Mouse (Mus musculus) adrenal gland, adult 18-20 months (tissue): ENCODE measurements at regions not wholly inside any gene's neighbourhood (a gene's known extent, or its start where the extent isn't known, plus 50 kb on each side); places are given as distances from the start of the nearest gene placed in this dataset.

Experiments used
- DNase-seq, 2 experiments: peaks; one replicate each; pipeline ENCODE4 v3.0.0; 2021 to 2022; ENCODE audit warnings: low spot score in 2 of 2

GRCm38 (mm10) chr13:101305695-101306413 lies 462.2 kb downstream of the Pik3r1 start:
- no peak for DNase-seq

- no peak for DNase-seq
These were observed 463.0 kb downstream of the Pik3r1 start for GRCm38 (mm10) chr13:101305063-101305462.

- no peak for DNase-seq
These were observed 466.7 kb downstream of the Pik3r1 start for GRCm38 (mm10) chr13:101301361-101301760.

GRCm38 (mm10) chr13:101289407-101289806 lies 456.2 kb upstream of the Slc30a5 start:
- DNase-seq, result no peak

GRCm38 (mm10) chr13:101287131-101287530 lies 453.9 kb upstream of the Slc30a5 start:
- no peak for DNase-seq

GRCm38 (mm10) chr13:101286029-101286917 lies 453.0 kb upstream of the Slc30a5 start:
- DNase-seq, result no peak

- DNase-seq, result no peak
These were observed 444.9 kb upstream of the Slc30a5 start for GRCm38 (mm10) chr13:101278127-101278526.

GRCm38 (mm10) chr13:101276766-101277165 lies 443.5 kb upstream of the Slc30a5 start:
- DNase-seq, result no peak

- DNase-seq, result no peak
These were observed 441.4 kb upstream of the Slc30a5 start for GRCm38 (mm10) chr13:101274470-101275141.

- DNase-seq, result peak in 1 of 2 experiments; percentile 31
These were observed 440.1 kb upstream of the Slc30a5 start for GRCm38 (mm10) chr13:101273321-101273720.

- no peak for DNase-seq
These were observed 420.7 kb upstream of the Slc30a5 start for GRCm38 (mm10) chr13:101253698-101254468.

- no peak for DNase-seq
These were observed 416.1 kb upstream of the Slc30a5 start for GRCm38 (mm10) chr13:101249369-101249768.

- DNase-seq, result no peak
These were observed 411.1 kb upstream of the Slc30a5 start for GRCm38 (mm10) chr13:101244326-101244725.

GRCm38 (mm10) chr13:101238860-101239259 lies 405.6 kb upstream of the Slc30a5 start:
- no peak for DNase-seq

GRCm38 (mm10) chr13:101237035-101237434 lies 403.8 kb upstream of the Slc30a5 start:
- no peak for DNase-seq

GRCm38 (mm10) chr13:101235846-101236245 lies 402.6 kb upstream of the Slc30a5 start:
- no peak for DNase-seq

GRCm38 (mm10) chr13:101235110-101235509 lies 401.9 kb upstream of the Slc30a5 start:
- no peak for DNase-seq

GRCm38 (mm10) chr13:101234550-101234949 lies 401.3 kb upstream of the Slc30a5 start:
- no peak for DNase-seq

- no peak for DNase-seq
These were observed 400.6 kb upstream of the Slc30a5 start for GRCm38 (mm10) chr13:101233843-101234281.

- DNase-seq, result no peak
These were observed 400.1 kb upstream of the Slc30a5 start for GRCm38 (mm10) chr13:101233181-101233842.
